Mouse (Mus musculus): ENCODE results near the gene Phldb2.

DNA sequence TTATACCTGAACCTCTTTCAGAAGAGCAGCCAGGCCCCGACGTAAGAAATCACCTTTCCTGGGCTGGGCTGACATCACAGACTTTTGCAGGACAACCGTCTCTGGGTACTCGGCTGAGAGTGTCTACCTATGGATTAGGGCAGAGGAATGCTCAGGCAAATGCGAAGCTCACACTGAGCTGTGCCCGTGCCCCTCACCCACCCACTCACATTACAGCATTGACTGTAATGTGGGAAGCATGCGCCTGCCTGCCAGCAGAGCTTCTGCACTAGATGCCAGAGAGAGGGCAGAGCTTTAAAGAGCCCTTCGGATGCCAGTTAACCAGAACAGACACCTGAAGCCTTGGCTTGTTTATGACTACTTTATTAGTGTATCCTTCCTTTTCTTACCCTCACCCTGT is 33.8 kb downstream of the Phldb2 start:
- no peak for TF ChIP-seq CTCF (IDR thresholded peaks at IDR 0.05; ENCODE audit: borderline replicate concordance, extremely low read depth, insufficient read depth, insufficient read length)
- no peak for TF ChIP-seq POLR2A (IDR thresholded peaks at IDR 0.05; ENCODE audit: borderline replicate concordance, extremely low read depth, insufficient read depth, insufficient read length, poor library complexity, severe bottlenecking)
